Comparison of ENCODE assay signal across 11 mouse cellular contexts in genomic region chr9:108451170-108451493, GRCm38 (mm10). TPM values are rescaled to one million over a fixed set of nuclear protein-coding genes. Genes with fewer than 3 reads are reported as not detected.
DNase-seq lines count a peak whose midpoint lies in the region; ATAC-seq and TF ChIP-seq lines count a peak whose summit lies in the region.
"Had no signal": no experiment of that assay in that cellular context is flagged by ENCODE, and none has a peak within 500 bp of the region (broad histone marks: within the 10 kb centered on the region; RNA-seq: fewer than 3 reads in every experiment).

No protein-coding gene starts in this region.

- DNase-seq in lung, embryonic 14.5 days, result no peak
- no peak for DNase-seq in lung, postnatal 25 days (ENCODE audit: low spot score)
- no peak for DNase-seq in cerebellum, postnatal 14 days
- no peak for DNase-seq in frontal cortex, adult 2 months (ENCODE audit: extremely low spot score in 1 of 2, low spot score in 1 of 2)
- DNase-seq: cerebellum, adult 9-10 months had no signal

- H3K27ac ChIP-seq in lung, embryonic 14.5 days (ENCODE audit: low read depth), result peak overlapping the region; percentile 79; the same call in 1 of the 2 replicates
- H3K27ac ChIP-seq in forebrain, embryonic 13.5 days, result peak overlapping the region; percentile 96
- H3K27ac ChIP-seq in limb, embryonic 15.5 days, result no peak overlapping the region
- H3K27ac ChIP-seq in olfactory bulb, adult 2 months (ENCODE audit: insufficient read depth, low read depth, low read length), result peak overlapping the region; percentile 97

- H3K9me3 ChIP-seq in lung, embryonic 14.5 days (ENCODE audit: low read depth, low read length), result no peaks in the 10 kb centered on the region
- no peaks in the 10 kb centered on the region for H3K9me3 ChIP-seq in forebrain, embryonic 13.5 days (replicated peaks)
- H3K9me3 ChIP-seq in limb, embryonic 15.5 days, result no peaks in the 10 kb centered on the region

- ATAC-seq in lung, embryonic 14.5 days (ENCODE audit: insufficient read depth), result no peak
- no peak for ATAC-seq in forebrain, embryonic 13.5 days
- no peak for ATAC-seq in limb, embryonic 15.5 days (ENCODE audit: insufficient number of reproducible peaks, low FRiP score, low TSS enrichment, low read depth)
- ATAC-seq in activated CD4-positive, CD25-positive, alpha-beta regulatory T cell, adult 4 months, result no peak
- ATAC-seq: Patski had no signal

- peak overlapping the region; percentile 69; the same call in 1 of the 2 replicates for H3K9ac ChIP-seq in lung, embryonic 14.5 days
- peak overlapping the region; percentile 81 for H3K9ac ChIP-seq in forebrain, embryonic 13.5 days
- H3K9ac ChIP-seq in limb, embryonic 15.5 days, result no peak overlapping the region

- H3K4me1 ChIP-seq in lung, embryonic 14.5 days (ENCODE audit: insufficient read depth), result peaks cover 22% of the 10 kb centered on the region
- peaks cover 52% of the 10 kb centered on the region for H3K4me1 ChIP-seq in forebrain, embryonic 13.5 days
- peaks cover 43% of the 10 kb centered on the region for H3K4me1 ChIP-seq in limb, embryonic 15.5 days
- peaks cover 38% of the 10 kb centered on the region for H3K4me1 ChIP-seq in olfactory bulb, adult 2 months (ENCODE audit: control insufficient read depth, insufficient read depth, low read length)

- peaks cover 13% of the 10 kb centered on the region for H3K36me3 ChIP-seq in lung, embryonic 14.5 days (ENCODE audit: insufficient read depth)
- H3K36me3 ChIP-seq in forebrain, embryonic 13.5 days (ENCODE audit: poor library complexity, severe bottlenecking), result peaks cover 20% of the 10 kb centered on the region
- peaks cover 20% of the 10 kb centered on the region for H3K36me3 ChIP-seq in limb, embryonic 15.5 days

- no peak for TF ChIP-seq POLR2A in olfactory bulb, adult 2 months (IDR thresholded peaks at IDR 0.05; ENCODE audit: insufficient read depth, low read depth, low read length)

- H3K4me3 ChIP-seq in lung, embryonic 14.5 days (ENCODE audit: low read depth, low read length), result peak overlapping the region; percentile 51
- peak overlapping the region; percentile 62 for H3K4me3 ChIP-seq in forebrain, embryonic 13.5 days
- H3K4me3 ChIP-seq in limb, embryonic 15.5 days, result peak overlapping the region; percentile 66
- peak overlapping the region; percentile 38 for H3K4me3 ChIP-seq in olfactory bulb, adult 2 months (ENCODE audit: insufficient read depth, low read depth, low read length)

- peak overlapping the region; percentile 83 for H3K4me2 ChIP-seq in lung, embryonic 14.5 days
- peak overlapping the region; percentile 85 for H3K4me2 ChIP-seq in forebrain, embryonic 13.5 days
- H3K4me2 ChIP-seq in limb, embryonic 15.5 days, result peak overlapping the region; percentile 90

- WGBS in lung, embryonic 14.5 days, result 80% methylated on average over 6 of the region's 6 CpGs
- WGBS in forebrain, embryonic 13.5 days, result 79% methylated on average over 6 of the region's 6 CpGs
- 82% methylated on average over 6 of the region's 6 CpGs for WGBS in limb, embryonic 15.5 days
- 64% methylated on average over 6 of the region's 6 CpGs for WGBS in olfactory bulb, adult 2 months

- TF ChIP-seq CTCF in lung, embryonic 14.5 days (IDR thresholded peaks at IDR 0.05; ENCODE audit: low read depth), result no peak
- TF ChIP-seq CTCF in olfactory bulb, adult 2 months (IDR thresholded peaks at IDR 0.05; ENCODE audit: insufficient read depth, low read depth, low read length), result no peak

- no peaks in the 10 kb centered on the region for H3K27me3 ChIP-seq in lung, embryonic 14.5 days (ENCODE audit: insufficient read depth, low read length)
- no peaks in the 10 kb centered on the region for H3K27me3 ChIP-seq in forebrain, embryonic 13.5 days
- H3K27me3 ChIP-seq in limb, embryonic 15.5 days, result no peaks in the 10 kb centered on the region
- H3K27me3 ChIP-seq: Patski had no signal

RNA-seq across cellular contexts. Expression of gene Ccdc71, which starts 9.2 kb away (rescaled TPM):
- 46.7 and 46.9 TPM in 2 replicates for polyA plus RNA-seq in lung, embryonic 14.5 days (2014; fragmentation: Nextera tagmentation; extraction: Ambion mirVana)
- polyA plus RNA-seq in forebrain, embryonic 13.5 days (2015; fragmentation: Nextera tagmentation; extraction: Ambion mirVana), result 50.1 and 53.8 TPM in 2 replicates
- 56.3 and 57.8 TPM in 2 replicates for polyA plus RNA-seq in limb, embryonic 15.5 days (2015; fragmentation: Nextera tagmentation; extraction: Ambion mirVana)
- polyA plus RNA-seq in olfactory bulb, adult 2 months (2012; ENCODE audit: insufficient read depth, insufficient read length, low replicate concordance, missing spikeins), result not detected in 2 replicates
- 10 to 100 TPM; 22.5 to 31.5 TPM for polyA plus RNA-seq in activated CD4-positive, CD25-positive, alpha-beta regulatory T cell, adult 4 months (2017; shearing (Covaris generic))
- 22.3 and 22.6 TPM in 2 replicates for polyA plus RNA-seq in frontal cortex, adult 2 months (2012; rRNA removed)

RNA-seq across cellular contexts. Expression of gene Klhdc8b, which starts 10.2 kb away (rescaled TPM):
- polyA plus RNA-seq in lung, embryonic 14.5 days (2014; fragmentation: Nextera tagmentation; extraction: Ambion mirVana), result 46.4 and 46.7 TPM in 2 replicates
- polyA plus RNA-seq in forebrain, embryonic 13.5 days (2015; fragmentation: Nextera tagmentation; extraction: Ambion mirVana), result 54.1 and 63.9 TPM in 2 replicates
- polyA plus RNA-seq in limb, embryonic 15.5 days (2015; fragmentation: Nextera tagmentation; extraction: Ambion mirVana), result 30.6 and 32.5 TPM in 2 replicates
- not detected in 2 replicates for polyA plus RNA-seq in olfactory bulb, adult 2 months (2012; ENCODE audit: insufficient read depth, insufficient read length, low replicate concordance, missing spikeins)
- polyA plus RNA-seq in activated CD4-positive, CD25-positive, alpha-beta regulatory T cell, adult 4 months (2017; shearing (Covaris generic)), result 1 to 10 TPM; 1.6 to 2.1 TPM
- polyA plus RNA-seq in frontal cortex, adult 2 months (2012; rRNA removed), result 62.5 and 63.7 TPM in 2 replicates

RNA-seq across cellular contexts. Expression of gene BC048562, which starts 14.8 kb away (rescaled TPM):
- not detected in 2 replicates for polyA plus RNA-seq in lung, embryonic 14.5 days (2014; fragmentation: Nextera tagmentation; extraction: Ambion mirVana)
- polyA plus RNA-seq in forebrain, embryonic 13.5 days (2015; fragmentation: Nextera tagmentation; extraction: Ambion mirVana), result not detected in 2 replicates
- not detected in 2 replicates for polyA plus RNA-seq in limb, embryonic 15.5 days (2015; fragmentation: Nextera tagmentation; extraction: Ambion mirVana)
- polyA plus RNA-seq in olfactory bulb, adult 2 months (2012; ENCODE audit: insufficient read depth, insufficient read length, low replicate concordance, missing spikeins), result not detected in 2 replicates
- not detected for polyA plus RNA-seq in activated CD4-positive, CD25-positive, alpha-beta regulatory T cell, adult 4 months (2017; shearing (Covaris generic))
- polyA plus RNA-seq in frontal cortex, adult 2 months (2012; rRNA removed), result not detected in 2 replicates
- polyA plus RNA-seq: kidney, adult 2 months; Patski had no signal

RNA-seq across cellular contexts. Expression of gene Ccdc36, which starts 22.8 kb away (rescaled TPM):
- 3.0 and 4.1 TPM in 2 replicates for polyA plus RNA-seq in lung, embryonic 14.5 days (2014; fragmentation: Nextera tagmentation; extraction: Ambion mirVana)
- polyA plus RNA-seq in forebrain, embryonic 13.5 days (2015; fragmentation: Nextera tagmentation; extraction: Ambion mirVana), result 1.1 and 1.2 TPM in 2 replicates
- polyA plus RNA-seq in limb, embryonic 15.5 days (2015; fragmentation: Nextera tagmentation; extraction: Ambion mirVana), result 1.2 and 1.3 TPM in 2 replicates
- polyA plus RNA-seq in olfactory bulb, adult 2 months (2012; ENCODE audit: insufficient read depth, insufficient read length, low replicate concordance, missing spikeins), result not detected in 2 replicates
- not detected for polyA plus RNA-seq in activated CD4-positive, CD25-positive, alpha-beta regulatory T cell, adult 4 months (2017; shearing (Covaris generic))
- polyA plus RNA-seq in frontal cortex, adult 2 months (2012; rRNA removed), result 0.86 and 0.98 TPM in 2 replicates
- polyA plus RNA-seq: kidney, adult 2 months; Patski had no signal

RNA-seq across cellular contexts. Expression of gene Lamb2, which starts 28.4 kb away (rescaled TPM):
- 47.9 and 48.6 TPM in 2 replicates for polyA plus RNA-seq in lung, embryonic 14.5 days (2014; fragmentation: Nextera tagmentation; extraction: Ambion mirVana)
- polyA plus RNA-seq in forebrain, embryonic 13.5 days (2015; fragmentation: Nextera tagmentation; extraction: Ambion mirVana), result 18.7 and 22.9 TPM in 2 replicates
- 78.4 and 79.9 TPM in 2 replicates for polyA plus RNA-seq in limb, embryonic 15.5 days (2015; fragmentation: Nextera tagmentation; extraction: Ambion mirVana)
- polyA plus RNA-seq in olfactory bulb, adult 2 months (2012; ENCODE audit: insufficient read depth, insufficient read length, low replicate concordance, missing spikeins), result not detected in 2 replicates
- polyA plus RNA-seq in activated CD4-positive, CD25-positive, alpha-beta regulatory T cell, adult 4 months (2017; shearing (Covaris generic)), result under 1 TPM; 0.15 to 0.25 TPM
- 36.6 and 38.1 TPM in 2 replicates for polyA plus RNA-seq in frontal cortex, adult 2 months (2012; rRNA removed)

Comparison
In these comparisons a context has a peak if more than half of its experiments do, and no peak if none do; other contexts are left out.
1. RNA of gene Ccdc71, which starts 9.2 kb away (polyA plus RNA-seq): 56.3 to 57.8 TPM in limb, embryonic 15.5 days, 50.1 to 53.8 TPM in forebrain, embryonic 13.5 days, 46.7 to 46.9 TPM in lung, embryonic 14.5 days, 22.5 to 31.5 TPM in activated CD4-positive, CD25-positive, alpha-beta regulatory T cell, adult 4 months and 22.3 to 22.6 TPM in frontal cortex, adult 2 months; not detected in olfactory bulb, adult 2 months; every median in the first group is over 10 times any median in the second.
2. RNA of gene Klhdc8b, which starts 10.2 kb away (polyA plus RNA-seq): 62.5 to 63.7 TPM in frontal cortex, adult 2 months, 54.1 to 63.9 TPM in forebrain, embryonic 13.5 days, 46.4 to 46.7 TPM in lung, embryonic 14.5 days and 30.6 to 32.5 TPM in limb, embryonic 15.5 days; 1.6 to 2.1 TPM in activated CD4-positive, CD25-positive, alpha-beta regulatory T cell, adult 4 months and not detected in olfactory bulb, adult 2 months; every median in the first group is over 10 times any median in the second.
3. Peak in every context shown above with its lines, with median percentiles within 50 percentile points of each other: H3K4me2 ChIP-seq and H3K4me3 ChIP-seq.